Mouse (Mus musculus): ENCODE results near the gene Lrch3.
A peak's percentile ranks its signal among the peaks of the same experiment; 100 is the strongest.
"Not testable (repeated sequence)": the region's sequence is repeated elsewhere in the genome, so short reads cannot be mapped to it uniquely, and the experiment has no call there.

Lrch3 gene

GRCm38 (mm10) chr16:32992158-32992557 lies 78.3 kb downstream of the Lrch3 start:
- DNase-seq (ENCODE audit: low spot score): no peak

GRCm38 (mm10) chr16:33005216-33005615 lies 91.3 kb downstream of the Lrch3 start:
- DNase-seq (ENCODE audit: low spot score): no peak

GRCm38 (mm10) chr16:33006888-33007287 lies 93.0 kb downstream of the Lrch3 start:
- DNase-seq (ENCODE audit: low spot score): no peak

GRCm38 (mm10) chr16:33007436-33007835 lies 93.5 kb downstream of the Lrch3 start:
- no peak for DNase-seq (ENCODE audit: low spot score)

GRCm38 (mm10) chr16:33010166-33010565 lies 96.3 kb downstream of the Lrch3 start:
- no peak for DNase-seq (ENCODE audit: low spot score)

GRCm38 (mm10) chr16:33013801-33014200 lies 99.9 kb downstream of the Lrch3 start:
- no peak for DNase-seq (ENCODE audit: low spot score)

- no peak for DNase-seq (ENCODE audit: low spot score)
These were observed 101.0 kb downstream of the Lrch3 start for GRCm38 (mm10) chr16:33014921-33015320.

- no peak for DNase-seq (ENCODE audit: low spot score)
These were observed 101.6 kb downstream of the Lrch3 start for GRCm38 (mm10) chr16:33015396-33015907.

- DNase-seq (ENCODE audit: low spot score): no peak
These were observed 102.1 kb downstream of the Lrch3 start for GRCm38 (mm10) chr16:33015986-33016385.

GRCm38 (mm10) chr16:33017677-33018349 lies 103.9 kb downstream of the Lrch3 start:
- DNase-seq (ENCODE audit: low spot score): no peak

GRCm38 (mm10) chr16:33019117-33019770 lies 105.3 kb downstream of the Lrch3 start:
- no peak for DNase-seq (ENCODE audit: low spot score)

GRCm38 (mm10) chr16:33021381-33021780 lies 107.5 kb downstream of the Lrch3 start:
- DNase-seq (ENCODE audit: low spot score): no peak

GRCm38 (mm10) chr16:33023750-33024149 lies 109.8 kb downstream of the Lrch3 start:
- peak; percentile 71 for DNase-seq (ENCODE audit: low spot score)

- DNase-seq (ENCODE audit: low spot score): no peak
These were observed 110.7 kb downstream of the Lrch3 start for GRCm38 (mm10) chr16:33024456-33025104.

GRCm38 (mm10) chr16:33026357-33026756 lies 112.5 kb downstream of the Lrch3 start:
- DNase-seq (ENCODE audit: low spot score): no peak

- no peak for DNase-seq (ENCODE audit: low spot score)
These were observed 122.1 kb downstream of the Lrch3 start for GRCm38 (mm10) chr16:33036006-33036405.

GRCm38 (mm10) chr16:33042682-33043081 lies 128.8 kb downstream of the Lrch3 start:
- DNase-seq (ENCODE audit: low spot score): no peak

- DNase-seq (ENCODE audit: low spot score): no peak
These were observed 129.4 kb downstream of the Lrch3 start for GRCm38 (mm10) chr16:33043268-33043667.

GRCm38 (mm10) chr16:33048004-33048403 lies 134.1 kb downstream of the Lrch3 start:
- DNase-seq (ENCODE audit: low spot score): no peak

GRCm38 (mm10) chr16:33048686-33049085 lies 134.8 kb downstream of the Lrch3 start:
- DNase-seq (ENCODE audit: low spot score): no peak

- DNase-seq (ENCODE audit: low spot score): no peak
These were observed 135.9 kb downstream of the Lrch3 start for GRCm38 (mm10) chr16:33049809-33050208.

GRCm38 (mm10) chr16:33053141-33053540 lies 139.2 kb downstream of the Lrch3 start:
- no peak for DNase-seq (ENCODE audit: low spot score)

GRCm38 (mm10) chr16:33054927-33055326 lies 141.0 kb downstream of the Lrch3 start:
- DNase-seq (ENCODE audit: low spot score): not testable (repeated sequence)
